Mouse (Mus musculus) B cell, adult 2 months (primary cell): ENCODE results near the gene Ncoa3.

Source experiments
- DNase-seq, 2 experiments: peaks; one replicate each; pipeline ENCODE4 v3.0.0; 2022

The Ncoa3 gene

GRCm38 (mm10) chr2:166080967-166081750 is 88.7 kb downstream of the Ncoa3 start:
- DNase-seq: no peak

- DNase-seq: peak; percentile 87 to 89
These were observed 89.8 kb downstream of the Ncoa3 start for GRCm38 (mm10) chr2:166082193-166082592.

- no peak for DNase-seq
These were observed 90.2 kb downstream of the Ncoa3 start for GRCm38 (mm10) chr2:166082661-166083060.

GRCm38 (mm10) chr2:166083542-166084031 is 91.2 kb downstream of the Ncoa3 start:
- no peak for DNase-seq

- no peak for DNase-seq
These were observed 91.7 kb downstream of the Ncoa3 start for GRCm38 (mm10) chr2:166084111-166084510.

- DNase-seq: peak; percentile 64 to 68
These were observed 92.5 kb downstream of the Ncoa3 start for GRCm38 (mm10) chr2:166084964-166085363.

GRCm38 (mm10) chr2:166085780-166086179 is 93.3 kb downstream of the Ncoa3 start:
- DNase-seq: no peak

GRCm38 (mm10) chr2:166086457-166087233 is 94.2 kb downstream of the Ncoa3 start:
- DNase-seq: no peak

GRCm38 (mm10) chr2:166088991-166089390 is 96.6 kb downstream of the Ncoa3 start:
- DNase-seq: no peak

GRCm38 (mm10) chr2:166090131-166090581 is 97.7 kb downstream of the Ncoa3 start:
- DNase-seq: no peak

- no peak for DNase-seq
These were observed 99.2 kb downstream of the Ncoa3 start for GRCm38 (mm10) chr2:166091599-166091998.

GRCm38 (mm10) chr2:166092412-166092811 is 100.0 kb downstream of the Ncoa3 start:
- DNase-seq: no peak

- no peak for DNase-seq
These were observed 103.9 kb downstream of the Ncoa3 start for GRCm38 (mm10) chr2:166096300-166096699.

- no peak for DNase-seq
These were observed 104.4 kb downstream of the Ncoa3 start for GRCm38 (mm10) chr2:166096834-166097233.

- peak; percentile 46 to 51 for DNase-seq
These were observed 105.2 kb downstream of the Ncoa3 start for GRCm38 (mm10) chr2:166097443-166098291.

GRCm38 (mm10) chr2:166098292-166098933 is 106.0 kb downstream of the Ncoa3 start:
- DNase-seq: no peak

- DNase-seq: no peak
These were observed 108.2 kb downstream of the Ncoa3 start for GRCm38 (mm10) chr2:166100309-166101262.

GRCm38 (mm10) chr2:166102893-166103292 is 110.5 kb downstream of the Ncoa3 start:
- no peak for DNase-seq

GRCm38 (mm10) chr2:166105911-166106310 is 113.5 kb downstream of the Ncoa3 start:
- no peak for DNase-seq

GRCm38 (mm10) chr2:166106631-166107030 is 114.2 kb downstream of the Ncoa3 start:
- no peak for DNase-seq

GRCm38 (mm10) chr2:166107911-166108310 is 115.5 kb downstream of the Ncoa3 start:
- DNase-seq: no peak
